In the genomic region with DNA sequence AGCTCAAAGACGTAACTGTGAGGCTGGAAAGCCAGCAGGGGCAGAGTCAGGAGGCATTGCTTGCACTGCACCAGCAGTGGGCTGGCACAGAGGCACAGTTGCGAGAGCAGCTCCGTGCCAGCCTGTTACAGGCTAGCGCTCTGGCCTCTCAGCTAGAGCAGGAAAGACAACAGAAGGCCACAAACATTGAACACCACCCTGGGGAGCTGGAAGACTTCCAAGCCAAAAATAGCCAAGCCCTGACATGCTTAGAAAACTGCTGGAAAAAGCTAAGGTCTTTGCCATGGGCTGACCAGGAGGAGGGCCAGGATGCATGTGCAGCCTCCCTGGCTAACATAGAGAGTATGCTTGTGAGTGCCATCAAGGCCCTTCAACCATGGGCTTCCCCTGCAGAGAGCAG, we compare ENCODE assay signal across 8 mouse cellular contexts. TPM values are rescaled to one million over a fixed set of nuclear protein-coding genes. Genes with fewer than 3 reads are reported as not detected.
DNase-seq lines count a peak whose midpoint lies in the region; ATAC-seq and TF ChIP-seq lines count a peak whose summit lies in the region.

No protein-coding gene starts in this region.

- peak overlapping the region; percentile 98 for H3K27ac ChIP-seq in cerebellum, adult 2 months (ENCODE audit: insufficient read depth, low read length)
- H3K27ac ChIP-seq in neural tube, embryonic 15.5 days (replicated peaks), result peak overlapping the region; percentile 54

- DNase-seq in right cerebral cortex, adult 18-20 months, result peak; percentile 55
- DNase-seq in right cerebral cortex, postnatal 25 days, result no peak
- DNase-seq in cerebellum, adult 2 months, result peak; percentile 93 to 96
- peak; percentile 68 for DNase-seq in heart, adult 8-10 months (ENCODE audit: low spot score)
- peak; percentile 65 to 74 for DNase-seq in layer of hippocampus, adult 8-10 months (ENCODE audit: low spot score in 2 of 2)
- DNase-seq in embryo, embryonic 10.5 days (ENCODE audit: low spot score), result no peak
- no peak for DNase-seq in thymus, postnatal 4 days

- H3K4me3 ChIP-seq in cerebellum, adult 2 months (replicated peaks; ENCODE audit: insufficient read depth, low read depth, low read length), result no peak overlapping the region
- no peak overlapping the region for H3K4me3 ChIP-seq in neural tube, embryonic 15.5 days (replicated peaks)

- TF ChIP-seq CTCF in cerebellum, adult 2 months (IDR thresholded peaks at IDR 0.05; ENCODE audit: borderline replicate concordance, insufficient read depth, low read depth, low read length), result no peak

- peak; percentile 28; the same call in 1 of the 2 replicates for TF ChIP-seq POLR2A in cerebellum, adult 2 months (IDR thresholded peaks at IDR 0.05; ENCODE audit: borderline replicate concordance, insufficient read depth, low read length)

- no peaks in the 10 kb centered on the region for H3K27me3 ChIP-seq in cerebellum, adult 2 months (ENCODE audit: control insufficient read depth, insufficient read depth, low read length)
- no peaks in the 10 kb centered on the region for H3K27me3 ChIP-seq in neural tube, embryonic 15.5 days (replicated peaks)

- no peaks in the 10 kb centered on the region for H3K9me3 ChIP-seq in neural tube, embryonic 15.5 days (replicated peaks)

- H3K9ac ChIP-seq in neural tube, embryonic 15.5 days (replicated peaks), result no peak overlapping the region

- H3K4me1 ChIP-seq in cerebellum, adult 2 months (ENCODE audit: control insufficient read depth, insufficient read depth, low read length), result peaks cover 48% of the 10 kb centered on the region
- peaks cover 26% of the 10 kb centered on the region for H3K4me1 ChIP-seq in neural tube, embryonic 15.5 days

- 0% methylated on average over 4 of the region's 4 CpGs for WGBS in cerebellum, adult 2 months
- 52% methylated on average over 4 of the region's 4 CpGs for WGBS in neural tube, embryonic 15.5 days

- peak; percentile 68 for ATAC-seq in neural tube, embryonic 15.5 days (ENCODE audit: low FRiP score)

- peaks cover 90% of the 10 kb centered on the region for H3K36me3 ChIP-seq in neural tube, embryonic 15.5 days

- H3K4me2 ChIP-seq in neural tube, embryonic 15.5 days, result no peak overlapping the region

RNA-seq across cellular contexts. Expression of gene Pld6, which starts 28.3 kb away (rescaled TPM):
- 2.3 and 2.5 TPM in 2 replicates for polyA plus RNA-seq in cerebellum, adult 2 months (2012; rRNA removed)
- 1 to 10 TPM in 2 of 4 experiments, under 1 TPM in 2; 0.60 to 1.2 (median 0.89) TPM for total RNA-seq in heart, adult 8-10 months (2022)
- total RNA-seq in layer of hippocampus, adult 8-10 months (2022), result 1 to 10 TPM in 1 of 4 experiments, under 1 TPM in 2, not detected in 1; 0.49 to 1.5 (median 0.85) TPM
- 17.2 and 19.6 TPM in 2 replicates for polyA plus RNA-seq in neural tube, embryonic 15.5 days (2015; fragmentation: Nextera tagmentation; extraction: Ambion mirVana)

RNA-seq across cellular contexts. Expression of gene Flcn, which starts 50.6 kb away (rescaled TPM):
- 81.1 and 88.2 TPM in 2 replicates for polyA plus RNA-seq in cerebellum, adult 2 months (2012; rRNA removed)
- total RNA-seq in heart, adult 8-10 months (2022), result 10 to 100 TPM; 26.7 to 46.9 (median 42.1) TPM
- total RNA-seq in layer of hippocampus, adult 8-10 months (2022), result 10 to 100 TPM; 46.7 to 47.9 (median 47.2) TPM
- polyA plus RNA-seq in neural tube, embryonic 15.5 days (2015; fragmentation: Nextera tagmentation; extraction: Ambion mirVana), result 41.8 TPM in 2 replicates

Comparison
In these comparisons a context has a peak if more than half of its experiments do, and no peak if none do; other contexts are left out.
1. DNase-seq: peak in right cerebral cortex, adult 18-20 months (single experiment), cerebellum, adult 2 months (2 of 2), heart, adult 8-10 months (single experiment) and layer of hippocampus, adult 8-10 months (2 of 2); none in right cerebral cortex, postnatal 25 days (single experiment), embryo, embryonic 10.5 days (single experiment) and thymus, postnatal 4 days (single experiment).